Mouse (Mus musculus) forebrain, embryonic 11.5 days (tissue): ENCODE data around the gene Rbck1. TPM values are rescaled to one million over a fixed set of nuclear protein-coding genes. Genes with fewer than 3 reads are reported as not detected.
"Not testable (repeated sequence)": the region's sequence is repeated elsewhere in the genome, so short reads cannot be mapped to it uniquely, and the experiment has no call there.

ENCODE experiments used
- ATAC-seq: fragments of 200-750 bp; cut with Nextera tagmentation; replicated peaks from 2 replicates; pipeline ENCODE4 v1.8.0; 2017; ENCODE audit warnings: moderate TSS enrichment; ENCODE audit not compliant: low FRiP score
- DNase-seq: peaks from one replicate; pipeline ENCODE4 v3.0.0-alpha.2; 2017; ENCODE audit warnings: low spot score
- H3K27ac ChIP-seq: fragments of 300-500 bp; sonication (generic); 2 replicates; pipeline ENCODE4 v1.5.1; 2014; ENCODE audit warnings: low read depth, low read length
- H3K27me3 ChIP-seq: fragments of 300-500 bp; sonication (generic); 2 replicates; pipeline ENCODE4 v1.6.1; 2014; ENCODE audit warnings: mild to moderate bottlenecking, low read length, mixed read lengths; ENCODE audit not compliant: control insufficient read depth, insufficient read depth
- H3K36me3 ChIP-seq: fragments of 300-500 bp; sonication (generic); 2 replicates; pipeline ENCODE4 v1.6.1; 2014; ENCODE audit warnings: mild to moderate bottlenecking, low read length, moderate library complexity, mixed read lengths; ENCODE audit not compliant: control insufficient read depth, insufficient read depth
- H3K4me1 ChIP-seq: fragments of 300-500 bp; sonication (generic); replicated peaks from 2 replicates; pipeline ENCODE4 v1.6.1; 2014; ENCODE audit warnings: low read length, mixed read lengths; ENCODE audit not compliant: control insufficient read depth, insufficient read depth
- H3K4me2 ChIP-seq: fragments of 300-500 bp; sonication (generic); 2 replicates; pipeline ENCODE4 v1.6.1; 2014; ENCODE audit warnings: low read depth, mild to moderate bottlenecking, low read length, moderate library complexity, mixed read lengths; ENCODE audit not compliant: severe bottlenecking
- H3K4me3 ChIP-seq: fragments of 300-500 bp; sonication (generic); 2 replicates; pipeline ENCODE4 v1.5.1; 2014; ENCODE audit warnings: low read depth, low read length
- H3K9ac ChIP-seq: fragments of 300-500 bp; sonication (generic); 2 replicates; pipeline ENCODE4 v1.6.1; 2014; ENCODE audit warnings: low read length
- H3K9me3 ChIP-seq: fragments of 300-500 bp; sonication (generic); 2 replicates; pipeline ENCODE4 v1.6.1; 2016; ENCODE audit warnings: low read length, mixed read lengths; ENCODE audit not compliant: control insufficient read depth
- WGBS: fragments of 180-500 bp; shearing (Covaris S2); extraction: QIAGEN DNeasy Blood & Tissue Kit; methylation state at CpG from one replicate; pipeline ENCODE4 v1.1.7; 2014; 5-methylcytosine and 5-hydroxymethylcytosine counted together
- polyA plus RNA-seq: library from polyadenylated mRNA; unstranded; fragments of >200 nt; fragmentation: Nextera tagmentation; extraction: Ambion mirVana; gene quantifications from 2 replicates; pipeline ENCODE4 v1.2.1, GENCODE M21; 2014

Rbck1 gene
- polyA plus RNA-seq, 1 experiment from 2014 or later = 94.2 TPM

DNA sequence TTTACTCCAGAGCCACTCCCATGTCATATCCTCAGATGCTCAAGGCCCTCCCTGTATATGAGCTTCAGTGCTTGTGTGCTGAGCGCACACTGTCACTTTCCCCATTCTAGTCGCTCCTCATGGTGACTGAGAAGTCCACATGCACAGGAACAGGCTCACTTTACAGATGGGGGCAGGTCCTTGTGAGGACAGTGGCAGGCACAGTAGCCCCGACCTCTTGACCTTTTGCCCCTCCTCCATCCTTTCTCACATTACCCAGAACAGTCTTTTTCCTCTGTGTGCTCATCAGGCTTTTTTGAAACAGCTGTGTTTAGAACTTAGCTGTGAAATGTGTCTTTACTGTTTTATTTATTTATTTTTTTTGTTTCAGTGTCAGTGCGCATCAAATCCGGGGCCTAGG, 28.7 kb downstream of the Rbck1 start:
- H3K4me1 ChIP-seq = no peaks in the 10 kb centered on the region
- H3K27ac ChIP-seq = no peak overlapping the region
- H3K9me3 ChIP-seq = no peaks in the 10 kb centered on the region
- ATAC-seq = no peak
- H3K4me2 ChIP-seq = no peak overlapping the region
- H3K4me3 ChIP-seq = no peak overlapping the region
- WGBS = 73% methylated on average over 5 of the region's 5 CpGs
- peaks cover 18% of the 10 kb centered on the region for H3K36me3 ChIP-seq
- H3K9ac ChIP-seq = no peak overlapping the region
- no peak for DNase-seq
- H3K27me3 ChIP-seq = no peaks in the 10 kb centered on the region

DNA sequence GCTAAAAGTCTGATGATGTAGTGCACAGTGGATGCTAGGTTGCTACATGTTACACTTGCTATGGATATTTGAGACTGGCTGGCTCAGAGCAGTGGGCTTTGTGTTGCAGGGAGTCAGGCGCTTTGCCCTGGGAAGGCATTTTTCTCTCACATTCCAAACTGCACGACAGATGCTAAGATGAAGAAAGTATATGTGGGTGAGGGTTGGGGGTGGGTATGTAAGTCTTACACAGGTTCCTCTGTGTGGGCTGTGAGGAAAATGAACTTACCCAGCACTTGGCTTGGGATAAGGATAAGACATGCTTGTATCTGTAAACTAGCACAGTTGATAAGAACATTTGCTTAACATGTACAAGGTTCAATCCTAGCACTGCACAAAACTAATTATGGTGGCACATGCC, 29.6 kb downstream of the Rbck1 start:
- no peaks in the 10 kb centered on the region for H3K4me1 ChIP-seq
- WGBS = 90% methylated on average over 2 of the region's 2 CpGs
- H3K36me3 ChIP-seq = peaks cover 11% of the 10 kb centered on the region
- H3K9ac ChIP-seq = no peak overlapping the region
- ATAC-seq (no peak), DNase-seq (no peak)
- no peak overlapping the region for H3K4me2 ChIP-seq
- H3K27ac ChIP-seq = no peak overlapping the region
- no peaks in the 10 kb centered on the region for H3K27me3 ChIP-seq
- H3K9me3 ChIP-seq = no peaks in the 10 kb centered on the region
- H3K4me3 ChIP-seq = no peak overlapping the region

DNA sequence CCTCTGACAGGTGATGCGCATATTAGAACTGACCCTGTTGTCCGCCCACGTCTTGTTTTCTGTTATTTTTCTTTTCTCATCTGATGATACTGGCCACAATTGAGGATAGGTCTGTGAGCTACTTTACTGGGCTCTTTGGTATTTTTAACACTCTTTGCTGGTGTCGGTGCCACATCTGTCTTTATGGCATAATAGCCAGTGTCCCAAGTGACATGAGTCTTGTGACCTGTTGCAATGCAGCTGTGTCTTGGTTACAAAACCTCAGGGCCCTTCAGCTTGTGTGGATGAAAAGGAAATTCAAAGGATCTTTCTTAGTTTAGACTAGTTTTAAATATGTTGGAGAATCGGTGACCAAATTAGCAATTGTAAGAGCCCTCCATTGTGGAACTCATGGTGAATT, 37.9 kb downstream of the Rbck1 start:
- H3K36me3 ChIP-seq = no peaks in the 10 kb centered on the region
- DNase-seq = no peak
- no peak overlapping the region for H3K27ac ChIP-seq
- H3K9me3 ChIP-seq = no peaks in the 10 kb centered on the region
- H3K27me3 ChIP-seq = no peaks in the 10 kb centered on the region
- peak overlapping the region; percentile 91; the same call in 1 of the 2 replicates for H3K9ac ChIP-seq
- peak overlapping the region; percentile 91 for H3K4me3 ChIP-seq
- 48% methylated on average over 5 of the region's 5 CpGs for WGBS
- no peaks in the 10 kb centered on the region; the same call in 1 of the 2 replicates for H3K4me1 ChIP-seq
- H3K4me2 ChIP-seq = peak overlapping the region; percentile 85
- no peak for ATAC-seq

DNA sequence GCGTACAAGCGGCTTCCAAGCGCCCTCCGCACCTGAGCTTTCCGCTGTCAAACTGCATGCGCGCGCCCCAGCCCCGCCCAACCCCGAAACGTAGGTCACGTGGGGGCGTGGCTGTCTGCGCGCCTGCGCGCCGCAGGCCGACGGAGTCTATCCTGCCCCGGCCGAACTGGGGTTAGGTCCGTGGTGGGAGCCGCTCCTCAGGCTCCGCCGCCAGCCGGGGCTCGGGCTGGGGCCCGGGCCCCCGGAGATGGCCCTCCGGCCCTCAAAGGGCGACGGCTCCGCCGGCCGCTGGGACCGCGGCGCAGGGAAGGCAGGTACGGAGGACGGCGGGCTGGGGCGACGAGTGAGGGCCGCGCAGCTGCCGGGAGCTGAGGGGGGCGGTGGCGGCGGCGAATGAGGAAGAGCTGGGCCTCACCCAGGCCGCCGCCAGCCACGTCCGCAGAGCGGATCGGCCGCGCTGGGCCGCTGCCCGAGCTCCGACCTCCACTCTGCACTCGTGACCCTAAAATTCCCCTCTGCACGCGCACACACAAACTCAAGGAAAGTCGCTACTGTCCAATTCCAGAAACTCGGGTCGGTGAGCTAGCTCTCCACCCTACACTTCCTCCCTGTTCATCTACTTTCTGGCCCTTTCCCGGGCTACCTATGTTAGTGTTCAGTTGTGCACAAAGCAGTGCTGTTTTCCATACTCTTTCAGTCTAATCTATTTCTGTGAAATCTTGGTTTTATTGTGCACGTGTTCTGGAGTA, 38.6 kb downstream of the Rbck1 start, which contains the start of gene Tbc1d20:
Tbc1d20 (plus strand) TSS at position 102 of the 749 bp plus-strand sequence.
- no peaks in the 10 kb centered on the region for H3K36me3 ChIP-seq
- H3K9me3 ChIP-seq = no peaks in the 10 kb centered on the region
- peak within 1 kb of the TSS; percentile 91 for H3K9ac ChIP-seq
- peak; percentile 98 for ATAC-seq
- H3K4me2 ChIP-seq = peak within 1 kb of the TSS; percentile 85
- peak within 1 kb of the TSS; percentile 91 for H3K4me3 ChIP-seq
- under 1% methylated on average over 69 of the region's 70 CpGs for WGBS
- no peaks in the 10 kb centered on the region for H3K27me3 ChIP-seq
- peak; percentile 94 for DNase-seq
- H3K27ac ChIP-seq = peak within 1 kb of the TSS; percentile 63
- no peaks in the 10 kb centered on the region; the same call in 1 of the 2 replicates for H3K4me1 ChIP-seq

DNA sequence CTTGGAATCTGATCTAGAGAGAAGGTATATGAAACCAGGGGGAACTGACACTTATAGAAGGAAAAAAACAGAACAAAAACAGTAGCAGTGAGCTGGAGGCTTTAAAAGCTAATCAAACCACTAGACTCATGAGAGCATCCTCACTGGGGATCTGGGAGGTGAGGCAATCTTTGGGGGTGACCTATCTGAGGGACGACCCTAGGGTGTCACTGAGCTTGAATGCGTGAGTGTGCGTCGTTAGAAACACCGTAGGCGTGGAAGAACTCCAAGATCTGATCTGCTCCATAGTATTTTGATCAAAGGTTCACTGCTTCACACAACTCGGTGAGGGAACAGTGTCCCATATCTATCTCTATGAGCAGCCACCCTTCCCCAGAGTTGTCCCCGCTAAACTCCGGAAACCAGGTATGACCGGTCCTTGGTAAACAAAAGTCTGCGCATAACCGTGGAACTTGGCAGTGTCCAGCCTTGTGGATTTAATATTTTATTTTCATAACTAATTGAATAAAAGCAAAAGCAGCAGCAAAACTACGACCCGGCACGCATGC, 39.2 kb downstream of the Rbck1 start:
- peak overlapping the region; percentile 91; the same call in 1 of the 2 replicates for H3K9ac ChIP-seq
- peak overlapping the region; percentile 91 for H3K4me3 ChIP-seq
- H3K27me3 ChIP-seq = no peaks in the 10 kb centered on the region
- DNase-seq (no peak), ATAC-seq (peak; percentile 77)
- H3K27ac ChIP-seq = no peak overlapping the region
- WGBS = 2% methylated on average over 15 of the region's 15 CpGs
- no peaks in the 10 kb centered on the region; the same call in 1 of the 2 replicates for H3K4me1 ChIP-seq
- H3K9me3 ChIP-seq = no peaks in the 10 kb centered on the region
- peak overlapping the region; percentile 85 for H3K4me2 ChIP-seq
- no peaks in the 10 kb centered on the region for H3K36me3 ChIP-seq

DNA sequence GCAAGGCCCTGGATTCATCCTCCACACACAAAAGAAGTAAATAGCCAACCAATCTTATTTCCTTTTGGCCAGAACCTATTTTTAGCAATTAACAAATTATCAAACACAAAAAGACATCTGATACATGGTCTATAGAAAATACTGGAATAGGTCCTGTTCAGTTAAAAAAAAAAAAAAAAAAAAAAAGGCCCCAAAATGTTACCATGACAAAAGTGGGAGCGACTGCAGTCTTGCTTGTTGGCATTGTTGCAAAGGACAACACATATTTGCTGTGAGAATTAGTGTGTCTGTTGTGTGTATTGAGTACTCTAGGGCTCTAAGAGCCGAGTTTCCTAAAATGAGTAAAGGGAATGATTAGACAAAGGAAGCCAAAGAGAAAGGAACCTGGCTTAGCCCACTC, 40.0 kb downstream of the Rbck1 start:
- 35% methylated on average over 2 of the region's 2 CpGs for WGBS

DNA sequence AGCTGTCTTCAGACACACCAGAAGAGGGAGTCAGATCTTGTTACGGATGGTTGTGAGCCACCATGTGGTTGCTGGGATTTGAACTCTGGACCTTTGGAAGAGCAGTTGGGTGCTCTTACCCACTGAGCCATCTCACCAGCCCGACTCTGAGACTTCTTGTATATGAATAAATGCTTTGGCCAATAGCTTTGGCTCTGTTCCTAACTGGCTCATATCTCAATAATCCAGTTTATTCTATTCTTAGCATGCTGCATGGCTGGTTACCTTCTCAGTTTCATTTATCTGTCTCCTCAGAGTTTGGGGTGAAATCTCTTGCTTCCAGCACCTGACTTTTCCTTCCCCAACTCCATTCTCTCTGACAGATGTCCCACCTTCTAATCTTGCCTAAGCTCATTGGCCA, 42.8 kb downstream of the Rbck1 start:
- not testable (repeated sequence) for H3K9me3 ChIP-seq, H3K4me2 ChIP-seq, H3K27me3 ChIP-seq, H3K4me1 ChIP-seq, H3K27ac ChIP-seq, DNase-seq, H3K36me3 ChIP-seq, H3K4me3 ChIP-seq, H3K9ac ChIP-seq, ATAC-seq
- WGBS = 74% methylated on average over 1 of the region's 2 CpGs

More for the DNA sequence above, 40.0 kb downstream of the Rbck1 start:
- Histone ChIP-seq H3K4me3 (no peak overlapping the region), H3K27ac (no peak overlapping the region), H3K27me3 (no peaks in the 10 kb centered on the region), H3K36me3 (no peaks in the 10 kb centered on the region), H3K9me3 (no peaks in the 10 kb centered on the region), H3K4me1 (no peaks in the 10 kb centered on the region; the same call in 1 of the 2 replicates), H3K9ac (no peak overlapping the region), H3K4me2 (no peak overlapping the region)
- DNase-seq (no peak), ATAC-seq (no peak)

DNA sequence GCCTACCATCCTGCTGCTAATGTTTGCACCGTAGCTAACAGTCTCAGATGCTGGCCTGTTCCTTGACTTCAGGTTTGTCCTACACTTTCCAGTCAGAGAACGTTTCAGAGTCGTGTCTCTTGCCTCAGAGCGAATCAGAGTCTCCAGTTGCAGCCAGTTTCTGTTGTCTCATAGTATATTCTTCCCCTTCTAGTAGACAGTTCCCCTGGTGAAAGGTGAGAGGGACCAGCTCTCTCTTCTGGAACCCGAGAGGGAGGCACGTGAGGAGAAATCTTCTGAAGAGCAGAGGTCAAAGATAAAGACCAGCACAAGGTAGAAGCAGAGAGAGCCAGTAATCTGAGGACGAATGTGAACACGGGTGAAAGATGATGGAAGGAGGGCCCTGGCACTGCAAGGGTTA, 44.4 kb downstream of the Rbck1 start:
- H3K4me3 ChIP-seq = no peak overlapping the region
- H3K9ac ChIP-seq = no peak overlapping the region
- DNase-seq (no peak), ATAC-seq (no peak)
- no peaks in the 10 kb centered on the region for H3K4me1 ChIP-seq
- peaks cover 6% of the 10 kb centered on the region; the same call in 1 of the 2 replicates for H3K36me3 ChIP-seq
- no peaks in the 10 kb centered on the region for H3K27me3 ChIP-seq
- no peaks in the 10 kb centered on the region for H3K9me3 ChIP-seq
- H3K4me2 ChIP-seq = no peak overlapping the region
- whole genome bisulfite sequencing = 81% methylated on average over 8 of the region's 8 CpGs
- H3K27ac ChIP-seq = no peak overlapping the region
